In genomic region chr5:122171058-122171457, GRCm38 (mm10) we compare ENCODE assay signal across 19 mouse cellular contexts. TPM values are rescaled to one million over a fixed set of nuclear protein-coding genes. Genes with fewer than 3 reads are reported as not detected.
"Had no signal": no experiment of that assay in that cellular context is flagged by ENCODE, and none has a peak within 500 bp of the region (broad histone marks: within the 10 kb centered on the region; RNA-seq: fewer than 3 reads in every experiment).

No protein-coding gene starts in this region.

- H3K27ac ChIP-seq: liver, embryonic 13.5 days; lung, embryonic 15.5 days; midbrain, embryonic 10.5 days; midbrain, embryonic 13.5 days; neural tube, embryonic 13.5 days had no signal

- DNase-seq: kidney, adult 18-20 months; kidney, postnatal 4 days; left cerebral cortex, postnatal 4 days; liver, embryonic 13.5 days; lung, adult 18-20 months; lung, postnatal 10 days; lung, postnatal 36 days; thymus, adult 18-20 months; thymus, postnatal 36 days had no signal

- ATAC-seq: midbrain, embryonic 13.5 days; midbrain, embryonic 16.5 days had no signal

- H3K9me3 ChIP-seq: liver, embryonic 13.5 days; lung, embryonic 15.5 days; megakaryocyte, embryonic 14.5 days; midbrain, embryonic 10.5 days; midbrain, embryonic 13.5 days; neural tube, embryonic 13.5 days had no signal

- H3K4me3 ChIP-seq: liver, embryonic 13.5 days; lung, embryonic 15.5 days; megakaryocyte, embryonic 14.5 days; midbrain, embryonic 10.5 days; midbrain, embryonic 13.5 days; myocyte; neural tube, embryonic 13.5 days had no signal

- H3K27me3 ChIP-seq: liver, embryonic 13.5 days; lung, embryonic 15.5 days; megakaryocyte, embryonic 14.5 days; midbrain, embryonic 13.5 days; neural tube, embryonic 13.5 days had no signal

- H3K4me2 ChIP-seq: liver, embryonic 13.5 days; lung, embryonic 15.5 days; midbrain, embryonic 13.5 days; neural tube, embryonic 13.5 days had no signal

- H3K9ac ChIP-seq: liver, embryonic 13.5 days; lung, embryonic 15.5 days; midbrain, embryonic 13.5 days; neural tube, embryonic 13.5 days had no signal

RNA-seq across cellular contexts. Expression of gene Ccdc63, which starts 30.4 kb away (rescaled TPM):
- total RNA-seq: liver, adult 2 months had no signal
- polyA plus RNA-seq: kidney, embryonic 16.5 days; liver, adult 2 months; lung, embryonic 15.5 days; midbrain, embryonic 10.5 days; midbrain, embryonic 13.5 days; myocyte; stomach, embryonic 16.5 days had no signal
